Mouse (Mus musculus) heart, embryonic 13.5 days (tissue): Measurements from ENCODE around the gene Zfhx2. TPM values are rescaled to one million over a fixed set of nuclear protein-coding genes. Genes with fewer than 3 reads are reported as not detected.

ENCODE experiments used
- ATAC-seq: fragments of 200-750 bp; cut with Nextera tagmentation; 2 replicates; pipeline ENCODE4 v1.8.0; 2017; ENCODE audit warnings: moderate TSS enrichment; ENCODE audit not compliant: insufficient number of reproducible peaks, low FRiP score, low TSS enrichment; ENCODE audit errors: extremely low read depth
- H3K27ac ChIP-seq: fragments of 300-500 bp; sonication (generic); replicated peaks from 2 replicates; pipeline ENCODE4 v1.5.1; 2015; ENCODE audit warnings: moderate library complexity, mild to moderate bottlenecking, inconsistent platforms
- H3K27me3 ChIP-seq: fragments of 300-500 bp; sonication (generic); replicated peaks from 2 replicates; pipeline ENCODE4 v1.6.1; 2015; ENCODE audit warnings: mild to moderate bottlenecking, inconsistent platforms
- H3K36me3 ChIP-seq: fragments of 300-500 bp; sonication (generic); 2 replicates; pipeline ENCODE4 v1.6.1; 2015; ENCODE audit warnings: mild to moderate bottlenecking, inconsistent platforms
- H3K4me1 ChIP-seq: fragments of 300-500 bp; sonication (generic); 2 replicates; pipeline ENCODE4 v1.6.1; 2015; ENCODE audit warnings: inconsistent platforms
- H3K4me2 ChIP-seq: fragments of 300-500 bp; sonication (generic); 2 replicates; pipeline ENCODE4 v1.6.1; 2015; ENCODE audit warnings: inconsistent platforms, mild to moderate bottlenecking, moderate library complexity
- H3K4me3 ChIP-seq: fragments of 300-500 bp; sonication (generic); 2 replicates; pipeline ENCODE4 v1.5.1; 2015; ENCODE audit warnings: moderate library complexity, mild to moderate bottlenecking, inconsistent platforms
- H3K9ac ChIP-seq: fragments of 300-500 bp; sonication (generic); 2 replicates; pipeline ENCODE4 v1.6.1; 2015; ENCODE audit warnings: inconsistent platforms, mild to moderate bottlenecking, moderate library complexity
- H3K9me3 ChIP-seq: fragments of 300-500 bp; sonication (generic); 2 replicates; pipeline ENCODE4 v1.6.1; 2016; ENCODE audit warnings: inconsistent platforms
- WGBS: fragments of 180-500 bp; shearing (Covaris S2); methylation state at CpG from one replicate; pipeline ENCODE4 v1.1.7; 2015; ENCODE audit warnings: mixed read lengths; 5-methylcytosine and 5-hydroxymethylcytosine counted together
- polyA plus RNA-seq: library from polyadenylated mRNA; unstranded; fragments of >200 nt; fragmentation: Nextera tagmentation; extraction: Ambion mirVana; gene quantifications from 2 replicates; pipeline ENCODE4 v1.2.1, GENCODE M21; 2015

The Zfhx2 gene
- polyA plus RNA-seq, 1 experiment from 2014 or later: 3.0 TPM

DNA sequence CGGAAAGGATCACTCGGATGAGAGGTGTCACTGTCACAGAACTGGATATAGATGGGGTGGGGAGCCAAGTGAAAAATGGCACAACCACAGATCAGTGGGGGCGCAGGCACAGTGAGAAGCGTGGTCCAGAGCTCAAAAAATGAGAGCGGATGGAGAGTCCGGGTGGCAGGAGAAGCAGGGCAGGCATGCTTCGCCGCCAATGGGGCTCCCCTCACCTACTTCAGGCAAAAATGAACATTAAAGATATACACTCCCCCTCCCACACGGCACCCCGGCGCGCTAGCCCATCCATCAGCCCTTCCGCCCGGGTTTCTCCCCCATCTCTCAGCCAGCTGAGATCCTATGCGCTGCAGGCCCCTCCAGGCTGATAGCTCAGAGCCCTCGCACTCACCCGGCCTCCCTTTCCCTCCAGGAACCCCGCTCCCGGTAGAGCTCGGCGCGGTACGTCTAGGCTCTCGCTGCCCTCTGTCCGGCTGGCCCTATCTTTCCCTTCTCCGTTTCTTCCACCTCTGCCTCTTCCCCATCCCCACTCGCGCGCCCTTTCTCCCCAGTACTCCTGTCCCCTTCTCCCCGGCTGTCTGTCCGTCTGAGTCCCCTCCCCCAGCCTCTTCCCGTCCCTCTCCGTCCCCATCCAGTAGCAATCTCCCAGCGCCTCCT is 787 bp downstream of the Zfhx2 start:
- H3K36me3 ChIP-seq: no peaks in the 10 kb centered on the region
- no peaks in the 10 kb centered on the region for H3K9me3 ChIP-seq
- peak overlapping the region; percentile 86 for H3K4me2 ChIP-seq
- H3K4me1 ChIP-seq: peaks cover 55% of the 10 kb centered on the region
- 4% methylated on average over 34 of the region's 34 CpGs for WGBS
- H3K27me3 ChIP-seq: 0 out of 2 replicates have a peak, but pooled peaks cover 4% of the 10 kb centered on the region
- no peak for ATAC-seq
- peak overlapping the region; percentile 86 for H3K9ac ChIP-seq
- H3K27ac ChIP-seq: peak overlapping the region; percentile 77
- H3K4me3 ChIP-seq: peak overlapping the region; percentile 73

- 47% methylated on average over 13 of the region's 13 CpGs for WGBS
- H3K9ac ChIP-seq: peak overlapping the region; percentile 45; the same call in 1 of the 2 replicates
- H3K36me3 ChIP-seq: no peaks in the 10 kb centered on the region
- peak overlapping the region; percentile 60 for H3K27ac ChIP-seq
- H3K9me3 ChIP-seq: no peaks in the 10 kb centered on the region
- no peak for ATAC-seq
- H3K4me3 ChIP-seq: no peak overlapping the region
- peak overlapping the region; percentile 23 for H3K4me2 ChIP-seq
- 0 out of 2 replicates have a peak, but pooled peaks cover 4% of the 10 kb centered on the region for H3K27me3 ChIP-seq
- peaks cover 52% of the 10 kb centered on the region for H3K4me1 ChIP-seq
These were observed 2.8 kb downstream of the Zfhx2 start for GRCm38 (mm10) chr14:55089199-55089947.

GRCm38 (mm10) chr14:55086009-55086514 is 6.1 kb downstream of the Zfhx2 start:
- Histone ChIP-seq H3K4me3 (no peak overlapping the region), H3K9ac (no peak overlapping the region), H3K27me3 (0 out of 2 replicates have a peak, but pooled peaks cover 4% of the 10 kb centered on the region), H3K36me3 (no peaks in the 10 kb centered on the region), H3K27ac (no peak overlapping the region), H3K9me3 (no peaks in the 10 kb centered on the region), H3K4me1 (peaks cover 43% of the 10 kb centered on the region), H3K4me2 (no peak overlapping the region)
- 77% methylated on average over 6 of the region's 6 CpGs for WGBS
- no peak for ATAC-seq

DNA sequence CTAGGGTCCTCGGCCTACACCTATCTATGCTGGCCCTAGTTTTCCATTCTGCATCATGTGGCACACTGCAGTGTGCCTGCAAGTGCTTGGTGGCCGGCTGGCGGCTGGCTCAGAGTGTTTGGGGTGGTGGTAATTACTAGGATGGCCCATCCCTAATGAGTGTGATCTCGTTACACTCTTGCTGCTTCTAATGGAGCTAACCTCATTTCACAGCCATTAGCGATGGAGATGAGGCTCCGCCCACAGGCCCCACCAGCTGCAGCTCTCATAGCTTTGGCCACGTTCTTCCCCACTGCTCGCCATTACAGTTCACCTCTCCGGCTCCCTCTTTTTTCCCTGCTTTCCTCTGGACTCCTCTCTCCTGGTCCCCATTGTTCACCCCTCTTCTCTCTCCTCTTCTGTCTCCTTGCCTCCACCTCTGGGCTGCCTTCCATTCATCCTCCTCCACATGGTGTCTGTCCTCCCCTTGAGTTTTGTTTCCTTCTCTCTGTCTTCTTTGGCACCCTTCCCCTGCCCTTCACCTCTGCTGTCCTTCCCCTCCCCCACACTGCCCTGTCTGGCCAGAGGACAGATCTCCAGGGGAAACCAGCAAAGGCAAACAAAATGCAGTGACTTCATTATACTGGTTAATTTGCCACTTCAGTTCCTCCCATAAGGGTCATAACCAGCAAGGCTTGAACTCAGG is 6.7 kb downstream of the Zfhx2 start:
- WGBS: 52% methylated on average over 9 of the region's 9 CpGs

GRCm38 (mm10) chr14:55083481-55083880 is 8.6 kb downstream of the Zfhx2 start:
- H3K27ac ChIP-seq: no peak overlapping the region
- H3K36me3 ChIP-seq: no peaks in the 10 kb centered on the region
- H3K9ac ChIP-seq: no peak overlapping the region
- no peak for ATAC-seq
- H3K4me1 ChIP-seq: peaks cover 37% of the 10 kb centered on the region
- H3K4me2 ChIP-seq: no peak overlapping the region
- H3K9me3 ChIP-seq: no peaks in the 10 kb centered on the region
- no peak overlapping the region for H3K4me3 ChIP-seq
- 58% methylated on average over 6 of the region's 6 CpGs for WGBS
- H3K27me3 ChIP-seq: peaks cover 12% of the 10 kb centered on the region

More for the DNA sequence above, 6.7 kb downstream of the Zfhx2 start:
- H3K27ac ChIP-seq: no peak overlapping the region
- H3K27me3 ChIP-seq: no peaks in the 10 kb centered on the region
- H3K4me3 ChIP-seq: no peak overlapping the region
- H3K9ac ChIP-seq: no peak overlapping the region
- H3K36me3 ChIP-seq: no peaks in the 10 kb centered on the region
- H3K4me1 ChIP-seq: peaks cover 38% of the 10 kb centered on the region
- no peaks in the 10 kb centered on the region for H3K9me3 ChIP-seq
- no peak for ATAC-seq
- H3K4me2 ChIP-seq: no peak overlapping the region

GRCm38 (mm10) chr14:55081105-55081504 is 11.0 kb downstream of the Zfhx2 start:
- Histone ChIP-seq H3K9me3 (no peaks in the 10 kb centered on the region), H3K36me3 (no peaks in the 10 kb centered on the region), H3K4me3 (no peak overlapping the region), H3K4me2 (no peak overlapping the region), H3K9ac (no peak overlapping the region), H3K27ac (no peak overlapping the region), H3K27me3 (peaks cover 31% of the 10 kb centered on the region), H3K4me1 (peaks cover 45% of the 10 kb centered on the region)
- no peak for ATAC-seq
- 26% methylated on average over 5 of the region's 5 CpGs for WGBS

GRCm38 (mm10) chr14:55079214-55079970 is 12.7 kb downstream of the Zfhx2 start:
- no peaks in the 10 kb centered on the region for H3K9me3 ChIP-seq
- H3K36me3 ChIP-seq: 0 out of 2 replicates have a peak, but pooled peaks cover 4% of the 10 kb centered on the region
- ATAC-seq: no peak
- peaks cover 46% of the 10 kb centered on the region for H3K27me3 ChIP-seq
- H3K4me3 ChIP-seq: peak overlapping the region; percentile 35
- WGBS: 21% methylated on average over 8 of the region's 8 CpGs
- H3K9ac ChIP-seq: no peak overlapping the region
- peak overlapping the region; percentile 65 for H3K4me2 ChIP-seq
- peaks cover 39% of the 10 kb centered on the region for H3K4me1 ChIP-seq
- peak overlapping the region; percentile 36 for H3K27ac ChIP-seq

DNA sequence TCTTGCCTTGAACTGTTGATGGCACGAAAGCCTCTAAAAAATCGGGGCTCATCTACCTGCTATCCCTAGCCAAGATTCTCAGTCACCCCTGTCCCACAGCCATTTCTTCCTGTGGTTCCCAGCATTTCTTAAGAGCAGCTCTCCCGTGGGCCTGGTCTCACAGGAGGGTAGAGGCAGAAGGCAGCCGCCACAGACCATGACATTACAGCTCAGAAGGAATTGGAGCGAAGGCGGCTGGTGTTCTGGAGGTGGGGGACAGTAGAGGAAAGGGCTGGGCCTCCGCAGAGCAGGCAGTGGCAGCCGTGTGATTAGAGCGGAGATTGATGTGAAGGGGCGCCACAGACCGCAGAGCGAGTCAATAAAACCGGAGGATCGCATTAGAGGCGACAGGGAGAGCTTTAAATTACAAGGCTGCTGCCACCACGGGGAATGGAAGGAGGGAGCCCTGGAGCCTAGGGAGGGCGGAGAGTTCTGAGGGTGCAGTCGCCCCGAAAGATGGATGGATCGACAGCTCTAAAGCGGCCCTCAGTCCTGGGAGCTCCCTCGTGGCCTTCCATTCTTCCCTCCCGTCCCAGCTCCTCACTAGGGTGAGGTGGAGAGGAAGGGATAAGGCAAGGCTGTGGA is 13.6 kb downstream of the Zfhx2 start:
- peaks cover 39% of the 10 kb centered on the region for H3K4me1 ChIP-seq
- peak overlapping the region; percentile 36 for H3K27ac ChIP-seq
- WGBS: 8% methylated on average over 23 of the region's 23 CpGs
- no peak for ATAC-seq
- peak overlapping the region; percentile 72 for H3K9ac ChIP-seq
- peaks cover 54% of the 10 kb centered on the region for H3K27me3 ChIP-seq
- H3K4me3 ChIP-seq: peak overlapping the region; percentile 35
- H3K4me2 ChIP-seq: peak overlapping the region; percentile 65
- 0 out of 2 replicates have a peak, but pooled peaks cover 5% of the 10 kb centered on the region for H3K36me3 ChIP-seq
- no peaks in the 10 kb centered on the region for H3K9me3 ChIP-seq

DNA sequence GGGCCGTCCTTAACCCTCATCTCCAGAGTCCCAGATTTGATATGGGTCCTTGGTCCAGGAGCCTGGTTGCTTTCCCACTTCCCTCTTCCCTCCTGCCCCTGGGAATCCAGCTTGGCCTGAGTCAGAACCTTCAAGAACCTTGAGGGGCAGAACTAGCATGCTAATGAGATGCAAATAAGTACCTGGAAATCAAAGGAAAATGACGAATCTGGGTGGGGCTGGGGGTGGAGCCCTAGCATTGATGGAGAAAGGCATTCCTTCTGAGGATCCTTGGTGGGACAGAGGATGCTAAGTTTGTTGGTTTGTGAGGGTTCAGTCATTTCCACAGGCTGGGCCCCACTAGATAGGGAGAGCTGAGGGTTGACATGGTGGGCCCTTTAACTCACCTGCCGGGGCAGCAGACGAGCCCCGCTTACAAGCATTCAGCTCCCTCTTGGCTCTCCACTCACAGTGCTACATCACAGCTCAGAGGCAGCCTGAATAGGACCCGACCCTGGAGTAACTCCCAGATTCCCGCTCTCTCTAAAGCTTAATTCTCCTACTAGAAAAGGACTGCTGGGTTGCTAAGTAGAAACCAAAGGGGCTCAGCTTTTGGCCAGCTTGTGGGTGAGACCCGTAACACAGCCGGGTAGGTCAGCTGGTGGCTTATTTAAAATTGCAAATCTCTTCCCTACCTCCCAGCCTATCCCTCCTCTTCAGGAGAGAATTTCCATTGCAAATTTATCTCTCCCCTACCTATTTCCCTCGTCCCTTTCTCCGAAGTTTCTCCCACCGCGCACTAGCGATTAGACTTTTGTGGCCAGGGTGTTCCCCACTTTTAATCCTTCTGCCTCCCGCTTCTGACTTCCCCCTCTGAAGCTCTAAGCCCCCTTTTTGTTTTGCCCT is 14.4 kb downstream of the Zfhx2 start:
- peaks cover 61% of the 10 kb centered on the region for H3K27me3 ChIP-seq
- 0 out of 2 replicates have a peak overlapping the region, but pooled peaks have one; percentile 35 for H3K4me3 ChIP-seq
- H3K4me2 ChIP-seq: peak overlapping the region; percentile 65
- peaks cover 39% of the 10 kb centered on the region for H3K4me1 ChIP-seq
- 27% methylated on average over 15 of the region's 15 CpGs for WGBS
- 0 out of 2 replicates have a peak, but pooled peaks cover 5% of the 10 kb centered on the region for H3K36me3 ChIP-seq
- peak overlapping the region; percentile 72 for H3K9ac ChIP-seq
- no peak for ATAC-seq
- no peaks in the 10 kb centered on the region for H3K9me3 ChIP-seq
- no peak overlapping the region for H3K27ac ChIP-seq
